Mouse (Mus musculus) kidney, adult 2 months (tissue): ENCODE data around the gene Olfr685. TPM values are rescaled to one million over a fixed set of nuclear protein-coding genes. Genes with fewer than 3 reads are reported as not detected.

Source experiments
- DNase-seq: peaks from one replicate; pipeline ENCODE4 v3.0.0; 2021
- H3K27ac ChIP-seq: fragments of 200-500 bp; 2 replicates; pipeline ENCODE4 v1.5.1; 2012; ENCODE audit warnings: low read depth, low read length, control low read depth, inconsistent platforms; ENCODE audit not compliant: insufficient read depth
- H3K27me3 ChIP-seq: fragments of 200-500 bp; replicated peaks from 2 replicates; pipeline ENCODE4 v1.6.1; 2012; ENCODE audit warnings: mild to moderate bottlenecking, moderate library complexity, low read length, inconsistent platforms; ENCODE audit not compliant: control insufficient read depth, insufficient read depth
- H3K36me3 ChIP-seq: fragments of 200-500 bp; 2 replicates; pipeline ENCODE4 v1.6.1; 2012; ENCODE audit warnings: mild to moderate bottlenecking, moderate library complexity, low read length, inconsistent platforms; ENCODE audit not compliant: control insufficient read depth, insufficient read depth
- H3K4me1 ChIP-seq: fragments of 200-500 bp; 2 replicates; pipeline ENCODE4 v1.6.1; 2011; ENCODE audit warnings: low read length; ENCODE audit not compliant: control insufficient read depth, insufficient read depth
- H3K4me3 ChIP-seq: fragments of 200-500 bp; 2 replicates; pipeline ENCODE4 v1.5.1; 2011; ENCODE audit warnings: mild to moderate bottlenecking, low read depth, low read length, control low read depth; ENCODE audit not compliant: insufficient read depth
- CTCF ChIP-seq: fragments of 200-500 bp; conservative IDR thresholded peaks from 2 replicates; pipeline ENCODE4 v1.5.1; 2011; ENCODE audit warnings: low read depth, mild to moderate bottlenecking, control low read depth, low read length, moderate library complexity, mixed read lengths; ENCODE audit not compliant: insufficient read depth, insufficient read length
- POLR2A ChIP-seq: fragments of 200-500 bp; IDR thresholded peaks from one replicate; pipeline ENCODE4 v1.6.1; 2011; ENCODE audit warnings: low read depth, low read length, control low read depth
- WGBS: fragments of 180-500 bp; shearing (Covaris S2); methylation state at CpG from one replicate; pipeline ENCODE4 v1.1.7; 2018; 5-methylcytosine and 5-hydroxymethylcytosine counted together
- polyA plus RNA-seq: library from polyadenylated mRNA; depleted of rRNA; stranded (reverse); fragments of >200 nt; gene quantifications from 2 replicates; pipeline ENCODE4 v1.2.3, GENCODE M21; 2012; rRNA removed

The Olfr685 gene
- polyA plus RNA-seq, 1 experiment, result not detected

- WGBS, result 45% methylated on average over 4 of the region's 4 CpGs
- H3K4me1 ChIP-seq, result no peaks in the 10 kb centered on the region
- no peak for TF ChIP-seq POLR2A
- TF ChIP-seq CTCF, result no peak
- no peak overlapping the region for H3K4me3 ChIP-seq
- peak; percentile 27 for DNase-seq
- H3K27me3 ChIP-seq, result no peaks in the 10 kb centered on the region
- no peak overlapping the region for H3K27ac ChIP-seq
- no peaks in the 10 kb centered on the region for H3K36me3 ChIP-seq
Measured at GRCm38 (mm10) chr7:105170773-105171172, 15.0 kb downstream of the Olfr685 start.

DNA sequence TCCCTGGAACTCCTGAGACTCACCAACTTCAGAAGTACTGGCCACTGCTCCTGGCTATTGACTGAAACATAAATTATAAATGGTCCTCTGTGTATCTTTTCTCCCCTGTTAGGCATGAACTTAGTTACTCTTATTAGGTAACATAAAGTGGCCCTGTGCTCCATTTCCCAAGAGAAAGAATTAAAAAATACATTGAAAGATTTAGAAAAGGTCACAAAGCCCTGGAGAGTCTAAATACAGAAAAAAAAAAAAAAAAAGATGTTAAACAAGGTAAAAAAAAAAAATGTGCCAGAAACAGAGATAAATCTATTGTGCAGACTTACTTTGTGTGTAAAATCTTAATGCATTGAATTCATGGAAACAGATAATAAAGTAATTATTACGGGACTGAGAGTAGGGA, 22.3 kb downstream of the Olfr685 start, which contains the start of gene Olfr684:
TSS of gene Olfr684 (minus strand) at position 101 of the 400 bp plus-strand sequence.
- no peak for DNase-seq
- Histone ChIP-seq H3K27me3 (no peaks in the 10 kb centered on the region), H3K4me3 (no peak within 1 kb of the TSS), H3K27ac (no peak within 1 kb of the TSS), H3K4me1 (no peaks in the 10 kb centered on the region), H3K36me3 (no peaks in the 10 kb centered on the region)
- 50% methylated on average over 1 of the region's 1 CpGs for WGBS
- TF ChIP-seq POLR2A (no peak), CTCF (no peak)

DNA sequence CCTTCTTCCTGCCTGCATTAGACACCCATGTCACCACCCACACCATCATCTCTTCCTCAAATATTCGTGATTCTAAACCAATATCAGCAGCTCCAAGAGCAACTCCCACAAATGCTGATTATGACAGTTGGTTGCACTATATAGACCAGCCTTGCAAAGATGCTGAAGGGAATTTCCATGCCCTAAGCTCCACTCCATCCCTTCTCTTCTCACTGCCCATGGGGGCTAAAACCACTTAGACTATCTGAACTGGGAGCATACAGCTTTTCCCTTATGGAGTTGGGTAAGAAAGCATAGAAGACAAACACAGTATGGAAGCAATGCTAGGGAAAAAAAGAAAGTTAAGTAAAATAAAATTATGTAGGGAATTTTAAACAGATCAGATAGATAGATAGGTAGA, 38.9 kb downstream of the Olfr685 start, which contains the start of gene Olfr683:
TSS of gene Olfr683 (minus strand) at position 101 of the 400 bp plus-strand sequence.
- no peak within 1 kb of the TSS for H3K27ac ChIP-seq
- DNase-seq, result no peak
- H3K36me3 ChIP-seq, result no peaks in the 10 kb centered on the region
- 61% methylated on average over 1 of the region's 1 CpGs for WGBS
- no peak within 1 kb of the TSS for H3K4me3 ChIP-seq
- TF ChIP-seq CTCF (no peak), POLR2A (no peak)
- no peaks in the 10 kb centered on the region for H3K4me1 ChIP-seq
- no peaks in the 10 kb centered on the region for H3K27me3 ChIP-seq

DNA sequence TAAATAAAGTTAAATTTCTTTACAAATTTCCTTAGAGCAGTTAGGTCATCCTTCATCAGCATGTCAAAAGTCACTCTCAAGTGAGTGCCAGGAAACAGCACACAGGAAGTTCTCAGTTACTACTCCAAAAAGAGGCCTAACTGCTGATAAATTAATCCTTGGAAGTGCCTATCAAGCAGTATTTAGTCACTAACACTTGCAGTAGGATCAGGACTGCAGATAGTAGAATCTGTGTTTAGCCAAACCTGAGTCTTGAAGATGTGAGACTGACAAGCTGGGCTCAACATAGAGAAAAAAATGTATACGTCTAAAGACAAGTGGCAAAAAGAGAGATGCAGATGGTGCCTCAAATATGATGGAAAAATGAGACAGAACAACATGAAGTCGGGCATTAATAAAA, 44.5 kb downstream of the Olfr685 start:
- Histone ChIP-seq H3K27me3 (no peaks in the 10 kb centered on the region), H3K4me3 (no peak overlapping the region), H3K27ac (no peak overlapping the region), H3K36me3 (no peaks in the 10 kb centered on the region), H3K4me1 (no peaks in the 10 kb centered on the region)
- 79% methylated on average over 2 of the region's 2 CpGs for WGBS
- TF ChIP-seq POLR2A (no peak), CTCF (no peak)
- no peak for DNase-seq

Other genes with a start within 250 kb of the Olfr685 start
- not detected in 2 replicates for gene Olfr670, start 223.4 kb downstream of the Olfr685 start, polyA plus RNA-seq
- not detected in 2 replicates for gene Olfr671, start 206.9 kb downstream of the Olfr685 start, polyA plus RNA-seq
- gene Olfr672, start 184.0 kb downstream of the Olfr685 start, polyA plus RNA-seq, result not detected in 2 replicates
- gene Olfr675, start 157.6 kb downstream of the Olfr685 start, polyA plus RNA-seq, result not detected in 2 replicates
- not detected in 2 replicates for gene Olfr676, start 153.3 kb downstream of the Olfr685 start, polyA plus RNA-seq
- gene Olfr677, start 134.6 kb downstream of the Olfr685 start, polyA plus RNA-seq, result not detected in 2 replicates
- gene Olfr678, start 121.5 kb downstream of the Olfr685 start, polyA plus RNA-seq, result not detected in 2 replicates
- gene Olfr679, start 104.8 kb downstream of the Olfr685 start, polyA plus RNA-seq, result not detected in 2 replicates
- not detected in 2 replicates for gene Olfr680-ps1, start 93.2 kb downstream of the Olfr685 start, polyA plus RNA-seq
- not detected in 2 replicates for gene Olfr681, start 69.2 kb downstream of the Olfr685 start, polyA plus RNA-seq
- gene Olfr683, start 39.0 kb downstream of the Olfr685 start, polyA plus RNA-seq, result not detected in 2 replicates
- not detected in 2 replicates for gene Olfr684, start 22.4 kb downstream of the Olfr685 start, polyA plus RNA-seq
- gene Olfr686, start 21.5 kb upstream of the Olfr685 start, polyA plus RNA-seq, result not detected in 2 replicates
- not detected in 2 replicates for gene Olfr688, start 102.1 kb upstream of the Olfr685 start, polyA plus RNA-seq
- not detected in 2 replicates for gene Olfr689, start 125.2 kb upstream of the Olfr685 start, polyA plus RNA-seq
- gene Olfr690, start 148.1 kb upstream of the Olfr685 start, polyA plus RNA-seq, result 0.16 TPM in 1 of 2 replicates, not detected in the other
- not detected in 2 replicates for gene Olfr691, start 156.3 kb upstream of the Olfr685 start, polyA plus RNA-seq
- gene Olfr692, start 182.2 kb upstream of the Olfr685 start, polyA plus RNA-seq, result not detected in 2 replicates
- not detected in 2 replicates for gene Gm5901, start 189.0 kb upstream of the Olfr685 start, polyA plus RNA-seq
- 39.6 and 50.2 TPM in 2 replicates for gene Fam160a2, start 214.0 kb upstream of the Olfr685 start, polyA plus RNA-seq
- 0.16 and 0.18 TPM in 2 replicates for gene Cnga4, start 218.6 kb upstream of the Olfr685 start, polyA plus RNA-seq
- 0.14 and 0.22 TPM in 2 replicates for gene Cckbr, start 239.7 kb upstream of the Olfr685 start, polyA plus RNA-seq